Mouse (Mus musculus) forebrain, embryonic 12.5 days (tissue): ENCODE results near the gene Capn9. TPM values are rescaled to one million over a fixed set of nuclear protein-coding genes. Genes with fewer than 3 reads are reported as not detected.
A peak's percentile ranks its signal among the peaks of the same experiment; 100 is the strongest.

Experiments used
- ATAC-seq: fragments of 200-750 bp; cut with Nextera tagmentation; 2 replicates; pipeline ENCODE4 v1.8.0; 2017; ENCODE audit warnings: moderate TSS enrichment; ENCODE audit not compliant: low FRiP score
- H3K27ac ChIP-seq: fragments of 300-500 bp; sonication (generic); 2 replicates; pipeline ENCODE4 v1.5.1; 2016; ENCODE audit warnings: mild to moderate bottlenecking
- H3K27me3 ChIP-seq: fragments of 300-500 bp; sonication (generic); 2 replicates; pipeline ENCODE4 v1.6.1; 2016; ENCODE audit warnings: mild to moderate bottlenecking
- H3K36me3 ChIP-seq: fragments of 300-500 bp; sonication (generic); replicated peaks from 2 replicates; pipeline ENCODE4 v1.6.1; 2016; ENCODE audit warnings: mild to moderate bottlenecking
- H3K4me1 ChIP-seq: fragments of 300-500 bp; sonication (generic); 2 replicates; pipeline ENCODE4 v1.6.1; 2016
- H3K4me2 ChIP-seq: fragments of 300-500 bp; sonication (generic); 2 replicates; pipeline ENCODE4 v1.6.1; 2016; ENCODE audit warnings: mild to moderate bottlenecking, moderate library complexity
- H3K4me3 ChIP-seq: fragments of 300-500 bp; sonication (generic); replicated peaks from 2 replicates; pipeline ENCODE4 v1.5.1; 2016; ENCODE audit warnings: mild to moderate bottlenecking
- H3K9ac ChIP-seq: fragments of 300-500 bp; sonication (generic); 2 replicates; pipeline ENCODE4 v1.6.1; 2016; ENCODE audit warnings: mild to moderate bottlenecking
- H3K9me3 ChIP-seq: fragments of 300-500 bp; sonication (generic); 2 replicates; pipeline ENCODE4 v1.6.1; 2016
- WGBS: fragments of 180-500 bp; shearing (Covaris S2); methylation state at CpG from one replicate; pipeline ENCODE4 v1.1.7; 2016; 5-methylcytosine and 5-hydroxymethylcytosine counted together
- polyA plus RNA-seq: library from polyadenylated mRNA; unstranded; fragments of >200 nt; fragmentation: Nextera tagmentation; extraction: Ambion mirVana; gene quantifications from 2 replicates; pipeline ENCODE4 v1.2.1, GENCODE M21; 2016

Gene Capn9
- polyA plus RNA-seq, 1 experiment from 2014 or later = 0.08 TPM

- Histone ChIP-seq H3K9me3 (no peaks in the 10 kb centered on the region), H3K4me2 (no peak overlapping the region), H3K4me1 (0 out of 2 replicates have a peak, but pooled peaks cover 2% of the 10 kb centered on the region), H3K4me3 (no peak overlapping the region), H3K9ac (no peak overlapping the region), H3K27me3 (no peaks in the 10 kb centered on the region), H3K27ac (no peak overlapping the region), H3K36me3 (no peaks in the 10 kb centered on the region)
- no peak for ATAC-seq
- 62% methylated on average over 15 of the region's 15 CpGs for WGBS
Measured at GRCm38 (mm10) chr8:124573552-124574340, 2.2 kb upstream of the Capn9 start.

DNA sequence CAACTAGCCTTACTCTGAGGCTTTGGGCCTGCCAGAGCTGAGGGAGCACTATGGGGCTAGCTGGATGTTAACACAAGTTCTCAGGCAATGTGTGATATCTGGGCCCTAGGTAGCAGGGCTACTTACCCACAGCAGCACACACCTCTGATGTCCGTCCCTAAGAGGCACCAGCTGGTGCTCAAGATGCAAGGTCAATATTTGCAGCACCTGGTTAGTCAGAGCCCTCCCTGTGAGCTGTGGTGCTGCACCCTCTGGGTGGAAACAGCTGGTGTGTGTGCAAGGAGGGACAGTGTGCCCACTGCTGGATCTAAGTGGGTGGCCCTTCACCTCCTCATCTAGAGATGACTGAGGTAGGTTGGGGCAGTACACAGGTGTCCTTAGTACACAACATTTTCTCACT, 840 bp downstream of the Capn9 start:
- H3K4me3 ChIP-seq = no peak overlapping the region
- no peak overlapping the region for H3K9ac ChIP-seq
- H3K27ac ChIP-seq = no peak overlapping the region
- no peaks in the 10 kb centered on the region for H3K36me3 ChIP-seq
- H3K27me3 ChIP-seq = no peaks in the 10 kb centered on the region
- no peaks in the 10 kb centered on the region for H3K9me3 ChIP-seq
- 0 out of 2 replicates have a peak, but pooled peaks cover 2% of the 10 kb centered on the region for H3K4me1 ChIP-seq
- H3K4me2 ChIP-seq = no peak overlapping the region
- no peak for ATAC-seq
- WGBS = 94% methylated on average over 1 of the region's 1 CpGs

DNA sequence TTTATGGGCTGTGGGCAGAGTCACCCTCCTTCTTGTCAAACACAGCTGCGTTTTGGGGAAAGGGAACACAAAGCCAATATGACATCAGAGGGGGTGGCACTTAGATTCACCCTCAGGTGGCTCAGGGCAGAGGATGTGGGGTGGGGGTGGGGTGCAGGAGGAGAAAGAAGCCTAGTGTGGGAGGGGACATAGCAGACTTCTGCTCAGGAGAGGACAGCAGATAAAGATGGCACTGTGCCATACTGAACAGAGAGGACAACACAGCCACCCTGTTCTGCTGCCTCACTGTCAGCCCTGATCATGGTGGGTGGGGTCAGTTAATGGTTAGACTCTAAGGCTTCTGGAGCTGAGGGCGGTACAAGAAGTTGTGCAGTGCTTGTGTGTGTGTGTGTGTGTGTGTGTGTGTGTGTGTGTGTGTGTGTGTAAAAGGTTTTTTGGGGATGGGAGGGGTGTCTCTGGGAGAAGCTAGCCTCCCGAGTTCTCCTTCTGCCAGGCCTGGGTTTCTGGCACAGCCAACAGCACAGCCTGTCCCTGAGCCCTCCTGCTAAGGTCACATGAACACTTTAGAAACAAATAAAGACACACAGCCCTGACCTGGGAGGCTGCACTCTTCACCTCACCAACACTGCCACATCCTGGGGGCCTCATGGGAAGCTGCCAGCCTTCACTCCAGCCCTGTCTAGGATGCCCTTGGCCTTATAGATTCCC, 10.0 kb downstream of the Capn9 start:
- Histone ChIP-seq H3K36me3 (no peaks in the 10 kb centered on the region), H3K4me1 (no peaks in the 10 kb centered on the region), H3K27ac (no peak overlapping the region), H3K9me3 (no peaks in the 10 kb centered on the region), H3K9ac (no peak overlapping the region), H3K4me3 (no peak overlapping the region), H3K27me3 (no peaks in the 10 kb centered on the region), H3K4me2 (no peak overlapping the region)
- ATAC-seq = no peak
- 69% methylated on average over 3 of the region's 3 CpGs for WGBS

GRCm38 (mm10) chr8:124586556-124586955, 10.6 kb downstream of the Capn9 start:
- Histone ChIP-seq H3K4me1 (no peaks in the 10 kb centered on the region), H3K9me3 (no peaks in the 10 kb centered on the region), H3K27me3 (no peaks in the 10 kb centered on the region), H3K36me3 (no peaks in the 10 kb centered on the region), H3K27ac (no peak overlapping the region), H3K4me3 (no peak overlapping the region), H3K4me2 (no peak overlapping the region), H3K9ac (no peak overlapping the region)
- WGBS = 79% methylated on average over 2 of the region's 2 CpGs
- no peak for ATAC-seq

GRCm38 (mm10) chr8:124589393-124589792, 13.5 kb downstream of the Capn9 start:
- WGBS = 75% methylated on average over 4 of the region's 4 CpGs
- Histone ChIP-seq H3K27ac (no peak overlapping the region), H3K9me3 (no peaks in the 10 kb centered on the region), H3K4me3 (no peak overlapping the region), H3K4me2 (no peak overlapping the region), H3K36me3 (no peaks in the 10 kb centered on the region), H3K4me1 (no peaks in the 10 kb centered on the region), H3K27me3 (no peaks in the 10 kb centered on the region), H3K9ac (no peak overlapping the region)
- ATAC-seq = no peak

GRCm38 (mm10) chr8:124604066-124604465, 28.2 kb downstream of the Capn9 start:
- Histone ChIP-seq H3K27ac (no peak overlapping the region), H3K4me1 (no peaks in the 10 kb centered on the region), H3K4me3 (no peak overlapping the region), H3K9ac (no peak overlapping the region), H3K36me3 (no peaks in the 10 kb centered on the region), H3K27me3 (no peaks in the 10 kb centered on the region), H3K4me2 (no peak overlapping the region), H3K9me3 (no peaks in the 10 kb centered on the region)
- WGBS = 74% methylated on average over 5 of the region's 5 CpGs
- ATAC-seq = no peak

GRCm38 (mm10) chr8:124608239-124608971, 32.5 kb downstream of the Capn9 start:
- H3K4me3 ChIP-seq = no peak overlapping the region

GRCm38 (mm10) chr8:124608972-124609353, 33.1 kb downstream of the Capn9 start:
- no peaks in the 10 kb centered on the region for H3K9me3 ChIP-seq
- H3K27ac ChIP-seq = no peak overlapping the region
- WGBS = 83% methylated on average over 9 of the region's 9 CpGs
- no peak overlapping the region for H3K4me2 ChIP-seq
- no peak for ATAC-seq
- H3K36me3 ChIP-seq = no peaks in the 10 kb centered on the region
- no peak overlapping the region for H3K9ac ChIP-seq
- no peaks in the 10 kb centered on the region for H3K4me1 ChIP-seq
- no peaks in the 10 kb centered on the region for H3K27me3 ChIP-seq
- H3K4me3 ChIP-seq = no peak overlapping the region

More at GRCm38 (mm10) chr8:124608239-124608971, 32.5 kb downstream of the Capn9 start:
- no peak overlapping the region for H3K9ac ChIP-seq
- no peak overlapping the region for H3K4me2 ChIP-seq
- H3K9me3 ChIP-seq = no peaks in the 10 kb centered on the region
- no peaks in the 10 kb centered on the region for H3K27me3 ChIP-seq
- H3K36me3 ChIP-seq = no peaks in the 10 kb centered on the region
- no peak for ATAC-seq
- no peak overlapping the region for H3K27ac ChIP-seq
- no peaks in the 10 kb centered on the region for H3K4me1 ChIP-seq
- 76% methylated on average over 13 of the region's 13 CpGs for WGBS

DNA sequence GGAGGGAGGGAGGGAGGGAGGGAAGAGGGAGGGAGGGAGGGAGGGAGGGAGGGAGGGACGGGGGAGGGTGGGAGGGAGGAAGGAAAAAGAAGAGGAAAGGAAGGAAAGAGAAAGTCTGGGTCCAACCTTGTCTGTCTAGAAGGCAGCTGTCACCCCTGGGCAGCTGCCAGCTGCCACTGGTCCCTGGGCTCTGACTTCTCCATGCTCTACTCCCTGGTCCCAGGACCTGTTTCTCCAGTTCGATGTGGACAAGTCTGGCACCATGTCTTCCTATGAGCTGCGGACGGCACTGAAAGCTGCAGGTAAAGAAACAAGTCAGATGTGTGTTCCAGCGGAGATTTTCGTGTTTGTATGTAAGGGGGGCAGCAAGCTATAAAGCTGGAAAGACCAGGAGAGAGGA, 38.4 kb downstream of the Capn9 start:
- no peak overlapping the region for H3K27ac ChIP-seq
- ATAC-seq = no peak
- WGBS = 82% methylated on average over 5 of the region's 6 CpGs
- H3K4me2 ChIP-seq = no peak overlapping the region
- no peak overlapping the region for H3K4me3 ChIP-seq
- H3K9ac ChIP-seq = no peak overlapping the region
- no peaks in the 10 kb centered on the region for H3K9me3 ChIP-seq
- no peaks in the 10 kb centered on the region for H3K36me3 ChIP-seq
- peaks cover 5% of the 10 kb centered on the region; the same call in 1 of the 2 replicates for H3K4me1 ChIP-seq
- peaks cover 17% of the 10 kb centered on the region for H3K27me3 ChIP-seq

DNA sequence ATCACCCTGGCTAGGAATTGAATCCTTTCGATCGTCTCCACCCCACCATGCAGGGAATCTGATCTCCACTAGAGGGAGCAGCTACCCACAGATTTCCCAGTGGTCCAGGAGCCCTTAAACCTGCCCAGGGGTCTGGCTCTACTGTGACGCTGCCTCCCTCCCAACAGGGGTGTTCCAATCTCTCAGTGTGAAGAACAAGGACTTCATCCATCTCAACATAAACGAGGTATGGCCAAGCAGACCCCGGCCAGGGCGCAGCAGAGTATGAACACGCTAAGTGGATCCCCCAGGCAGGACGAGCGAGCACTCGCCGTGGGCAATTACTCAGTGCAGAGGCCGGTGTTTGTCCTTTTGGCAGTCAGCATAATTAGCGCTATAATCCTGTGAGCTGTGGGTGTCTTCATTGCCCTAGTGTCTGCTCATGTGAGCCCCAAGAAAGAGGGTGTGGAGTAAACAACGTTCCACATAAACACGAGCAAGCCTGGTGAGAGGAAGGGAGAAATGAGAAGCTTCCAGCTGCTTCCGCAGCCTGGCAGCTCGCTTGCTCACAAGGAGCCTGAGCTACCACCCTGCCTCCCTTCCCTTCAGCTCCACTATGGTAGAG, 41.5 kb downstream of the Capn9 start:
- peak; percentile 83 for ATAC-seq
- Histone ChIP-seq H3K9me3 (no peaks in the 10 kb centered on the region), H3K4me1 (peaks cover 5% of the 10 kb centered on the region; the same call in 1 of the 2 replicates), H3K27me3 (peaks cover 17% of the 10 kb centered on the region), H3K36me3 (no peaks in the 10 kb centered on the region), H3K4me2 (peak overlapping the region; percentile 52), H3K27ac (no peak overlapping the region), H3K4me3 (peak overlapping the region; percentile 36), H3K9ac (peak overlapping the region; percentile 47)
- 6% methylated on average over 17 of the region's 17 CpGs for WGBS

GRCm38 (mm10) chr8:124618252-124618651, 42.3 kb downstream of the Capn9 start:
- Histone ChIP-seq H3K4me1 (peaks cover 5% of the 10 kb centered on the region; the same call in 1 of the 2 replicates), H3K4me3 (no peak overlapping the region), H3K27me3 (peaks cover 17% of the 10 kb centered on the region), H3K36me3 (no peaks in the 10 kb centered on the region), H3K4me2 (no peak overlapping the region), H3K27ac (no peak overlapping the region), H3K9ac (no peak overlapping the region), H3K9me3 (no peaks in the 10 kb centered on the region)
- WGBS = 61% methylated on average over 9 of the region's 9 CpGs
- ATAC-seq = no peak

DNA sequence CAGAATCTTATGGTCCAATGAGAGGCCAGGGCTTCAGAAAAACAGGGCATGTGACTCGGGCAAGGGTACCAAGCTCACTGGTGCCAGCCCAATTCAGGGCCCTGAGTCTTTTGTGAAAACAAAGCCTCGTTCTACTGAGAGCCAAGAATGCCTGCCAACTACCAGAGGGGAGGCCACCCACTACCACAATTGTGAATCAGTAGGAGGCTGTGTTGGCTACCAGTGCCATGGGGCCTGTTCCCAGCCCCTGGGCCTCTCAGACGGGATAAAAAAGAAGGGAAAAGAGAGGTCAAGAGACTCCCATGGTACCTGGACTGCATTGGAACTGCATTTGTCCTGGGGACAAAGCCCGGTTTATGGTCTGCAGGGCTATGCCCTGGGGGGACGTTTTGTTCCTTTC, 45.3 kb downstream of the Capn9 start:
- ATAC-seq = no peak

More for the DNA sequence above, 45.3 kb downstream of the Capn9 start:
- H3K36me3 ChIP-seq = no peaks in the 10 kb centered on the region
- no peaks in the 10 kb centered on the region for H3K9me3 ChIP-seq
- H3K9ac ChIP-seq = no peak overlapping the region
- peaks cover 6% of the 10 kb centered on the region for H3K27me3 ChIP-seq
- peak overlapping the region; percentile 15; the same call in 1 of the 2 replicates for H3K27ac ChIP-seq
- 53% methylated on average over 5 of the region's 5 CpGs for WGBS
- no peak overlapping the region for H3K4me2 ChIP-seq
- H3K4me3 ChIP-seq = no peak overlapping the region
- H3K4me1 ChIP-seq = peaks cover 5% of the 10 kb centered on the region; the same call in 1 of the 2 replicates
